Mouse (Mus musculus): ENCODE results near the gene Cfap65.

Gene Cfap65

DNA sequence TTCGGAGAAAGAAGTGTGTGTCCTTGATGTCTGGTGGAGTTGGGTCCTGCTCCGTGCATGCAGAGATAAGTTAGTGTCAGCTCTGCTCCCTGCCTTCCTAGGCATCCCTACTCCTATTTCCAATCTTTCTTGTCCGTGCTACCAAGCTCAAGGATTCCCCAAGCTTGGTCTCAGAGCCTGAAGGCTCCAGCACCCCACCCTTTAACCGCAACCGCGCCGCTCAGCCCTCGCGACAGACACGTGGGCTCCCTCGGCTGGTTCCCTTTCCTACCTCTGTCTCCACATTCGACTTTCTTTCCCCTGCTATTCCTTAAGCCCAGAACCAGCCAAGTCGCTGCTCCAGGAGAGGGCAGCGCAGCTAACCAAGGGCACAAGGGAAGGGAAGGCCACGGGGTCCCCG lies 14.7 kb upstream of the Cfap65 start:
- DNase-seq (ENCODE audit: low read depth, low spot score), result no peak
- H3K27me3 ChIP-seq (ENCODE audit: control insufficient read depth, insufficient read depth, low read length, poor library complexity, severe bottlenecking), result no peaks in the 10 kb centered on the region; the same call in none of the 2 replicates

DNA sequence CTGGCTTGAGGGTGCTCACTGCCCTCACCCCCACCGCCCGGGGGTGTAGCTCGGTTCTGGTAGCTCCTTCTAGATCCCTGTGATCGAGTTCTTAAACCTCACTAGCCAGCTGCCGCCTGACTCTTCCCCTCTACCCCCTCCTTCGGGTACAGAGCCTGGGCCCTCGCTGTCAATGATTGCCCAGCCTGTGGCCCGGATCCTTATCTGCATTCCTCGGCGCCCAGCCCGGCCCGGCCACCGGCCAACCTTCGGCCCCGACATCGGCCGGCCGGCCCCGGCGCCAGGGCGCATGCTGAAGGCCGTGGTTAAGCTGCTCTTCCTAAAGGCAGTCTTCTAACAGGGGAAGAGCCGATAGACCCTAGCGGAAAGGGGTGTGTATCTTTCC lies 14.3 kb upstream of the Cfap65 start:
- Histone ChIP-seq H3K27me3 (ENCODE audit: control insufficient read depth, insufficient read depth, low read length, poor library complexity, severe bottlenecking) (no peaks in the 10 kb centered on the region; the same call in none of the 2 replicates), H3K36me3 (ENCODE audit: control insufficient read depth, insufficient read depth, low read length, poor library complexity, severe bottlenecking) (no peaks in the 10 kb centered on the region)
- no peak for DNase-seq (ENCODE audit: low read depth, low spot score)

More for the DNA sequence above, 14.7 kb upstream of the Cfap65 start:
- no peaks in the 10 kb centered on the region for H3K36me3 ChIP-seq (ENCODE audit: control insufficient read depth, insufficient read depth, low read length, poor library complexity, severe bottlenecking)

DNA sequence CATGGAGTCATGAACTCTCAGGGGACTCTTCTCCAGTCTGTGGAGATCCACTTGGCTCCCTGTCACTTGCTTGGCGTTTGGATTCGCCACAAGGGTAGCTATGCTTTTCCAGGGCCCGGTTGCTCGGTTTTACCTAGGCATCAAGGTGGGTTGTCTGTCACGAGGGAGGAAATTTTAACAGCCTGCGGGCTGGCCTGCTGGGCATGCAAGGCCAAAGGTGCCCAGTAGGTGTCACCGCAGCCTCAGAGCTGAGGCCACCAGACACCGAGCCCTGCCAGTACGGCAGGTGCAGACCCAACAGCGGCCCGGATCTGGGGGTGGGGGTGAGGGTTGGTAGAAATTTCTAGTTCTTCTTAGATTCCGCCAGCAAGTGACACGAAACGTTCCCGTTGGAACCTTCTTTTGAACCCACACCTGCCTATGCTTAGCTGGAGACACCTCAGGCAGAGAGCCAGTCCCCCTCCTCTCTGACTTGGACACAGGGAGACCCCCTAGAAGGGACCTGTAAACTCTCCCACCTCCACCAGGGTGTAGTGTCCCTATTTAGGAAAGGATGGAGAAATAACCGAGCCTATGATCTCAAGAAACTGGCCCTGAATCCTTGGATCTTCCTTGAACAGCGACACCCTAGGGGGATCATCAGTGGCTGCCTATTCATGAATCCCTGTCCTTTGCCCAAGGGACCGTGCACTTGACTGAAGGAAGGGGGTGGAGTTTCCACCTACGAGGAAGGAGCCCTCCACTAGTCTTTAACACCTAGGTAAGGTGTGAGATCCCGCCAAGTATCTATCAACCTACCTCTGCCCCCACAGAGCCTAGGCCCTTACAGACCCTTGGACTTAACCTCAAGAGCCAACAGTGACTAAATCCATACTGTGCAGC lies 13.6 kb upstream of the Cfap65 start:
- peak; percentile 61 for DNase-seq (ENCODE audit: low read depth, low spot score)
- Histone ChIP-seq H3K27me3 (ENCODE audit: control insufficient read depth, insufficient read depth, low read length, poor library complexity, severe bottlenecking) (no peaks in the 10 kb centered on the region; the same call in none of the 2 replicates), H3K36me3 (ENCODE audit: control insufficient read depth, insufficient read depth, low read length, poor library complexity, severe bottlenecking) (no peaks in the 10 kb centered on the region)

DNA sequence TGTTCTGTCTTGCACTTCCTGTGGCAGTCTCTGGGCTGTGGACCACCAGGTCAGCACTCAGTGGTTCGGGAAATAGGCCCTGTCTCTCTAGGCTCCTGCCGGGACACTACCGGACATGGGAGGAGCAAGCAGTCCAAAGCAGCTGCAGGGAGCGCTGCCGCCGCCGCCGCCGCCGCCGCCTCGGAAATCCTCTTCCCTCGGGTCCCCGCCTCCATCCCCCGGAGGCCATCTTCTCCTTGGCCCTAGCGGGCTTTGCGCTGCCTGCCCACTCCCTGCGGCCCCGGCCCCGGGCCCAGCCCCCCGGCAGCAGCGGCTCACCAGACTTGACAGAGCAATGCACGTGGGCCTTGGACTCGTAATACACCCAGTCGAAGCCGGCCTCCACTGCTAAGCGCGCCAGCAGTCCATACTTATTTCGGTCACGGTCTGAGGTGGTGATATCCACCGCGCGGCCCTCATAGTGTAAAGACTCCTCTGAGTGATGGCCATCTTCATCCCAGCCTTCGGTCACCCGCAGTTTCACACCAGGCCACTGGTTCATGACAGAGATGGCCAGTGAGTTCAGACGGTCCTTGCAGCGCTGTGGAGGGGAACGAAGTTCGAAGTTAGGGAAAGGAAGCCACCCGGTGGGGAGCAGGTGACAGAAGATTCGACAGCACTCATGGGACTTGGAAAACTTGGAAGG lies 12.7 kb upstream of the Cfap65 start:
- no peaks in the 10 kb centered on the region; the same call in none of the 2 replicates for H3K27me3 ChIP-seq (ENCODE audit: control insufficient read depth, insufficient read depth, low read length, poor library complexity, severe bottlenecking)
- no peak for DNase-seq (ENCODE audit: low read depth, low spot score)
- H3K36me3 ChIP-seq (ENCODE audit: control insufficient read depth, insufficient read depth, low read length, poor library complexity, severe bottlenecking), result no peaks in the 10 kb centered on the region

DNA sequence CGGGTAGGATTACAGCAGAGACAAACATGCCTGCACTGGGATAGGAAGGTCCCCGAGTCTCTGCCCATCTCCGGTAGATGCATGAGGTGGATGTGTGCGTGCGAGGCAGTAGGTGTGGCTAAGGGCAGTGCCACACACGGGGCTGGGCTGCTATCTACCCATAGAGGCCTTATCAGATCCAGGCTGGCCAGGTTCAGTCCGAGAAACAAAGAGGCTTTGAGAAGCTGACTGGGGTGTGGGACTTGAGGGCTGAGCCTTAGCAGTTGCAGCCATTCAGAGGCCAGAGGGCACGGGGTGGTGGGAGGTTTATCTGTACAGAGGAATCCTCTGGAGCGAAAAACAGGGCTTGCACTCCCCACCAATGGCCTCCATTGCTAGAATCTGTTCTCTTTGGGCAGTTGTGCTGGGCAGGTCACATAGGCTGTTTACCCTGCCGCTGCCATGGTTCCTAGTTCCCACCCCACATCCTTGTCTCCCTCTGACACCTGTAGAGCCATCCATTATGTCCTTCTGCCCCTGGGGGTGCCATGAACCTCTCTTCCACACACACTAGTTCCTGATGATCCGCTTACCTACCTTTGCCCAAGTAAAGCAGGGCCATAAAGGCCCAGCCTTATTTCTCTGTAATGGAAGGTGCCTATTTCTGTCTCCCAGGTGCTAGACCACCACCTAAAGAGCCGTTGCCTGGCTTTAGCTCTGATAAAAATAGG lies 6.4 kb upstream of the Cfap65 start:
- no peak for DNase-seq (ENCODE audit: low read depth, low spot score)
- Histone ChIP-seq H3K36me3 (ENCODE audit: control insufficient read depth, insufficient read depth, low read length, poor library complexity, severe bottlenecking) (no peaks in the 10 kb centered on the region), H3K27me3 (ENCODE audit: control insufficient read depth, insufficient read depth, low read length, poor library complexity, severe bottlenecking) (no peaks in the 10 kb centered on the region)

DNA sequence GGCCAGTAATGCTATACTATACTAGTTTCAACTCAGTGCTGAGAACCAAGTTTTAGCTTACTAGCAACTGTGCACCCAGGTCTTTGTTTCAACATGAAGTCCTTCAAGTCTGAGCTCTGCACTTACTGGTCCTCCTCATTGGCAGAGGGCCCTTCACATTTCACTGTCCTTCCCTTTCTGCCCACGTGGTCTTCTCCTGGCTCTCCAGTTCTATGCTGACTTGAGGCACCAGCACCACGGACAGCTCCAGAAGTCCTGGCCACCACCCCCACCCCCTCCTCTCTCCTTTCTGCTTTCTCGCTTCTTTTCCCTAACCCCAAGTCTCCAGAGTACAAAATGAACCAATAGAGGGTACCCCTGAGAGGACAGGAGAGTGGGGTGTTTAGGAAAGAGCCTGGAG lies 4.4 kb upstream of the Cfap65 start:
- no peak for DNase-seq (ENCODE audit: low read depth, low spot score)
- no peaks in the 10 kb centered on the region for H3K36me3 ChIP-seq (ENCODE audit: control insufficient read depth, insufficient read depth, low read length, poor library complexity, severe bottlenecking)

DNA sequence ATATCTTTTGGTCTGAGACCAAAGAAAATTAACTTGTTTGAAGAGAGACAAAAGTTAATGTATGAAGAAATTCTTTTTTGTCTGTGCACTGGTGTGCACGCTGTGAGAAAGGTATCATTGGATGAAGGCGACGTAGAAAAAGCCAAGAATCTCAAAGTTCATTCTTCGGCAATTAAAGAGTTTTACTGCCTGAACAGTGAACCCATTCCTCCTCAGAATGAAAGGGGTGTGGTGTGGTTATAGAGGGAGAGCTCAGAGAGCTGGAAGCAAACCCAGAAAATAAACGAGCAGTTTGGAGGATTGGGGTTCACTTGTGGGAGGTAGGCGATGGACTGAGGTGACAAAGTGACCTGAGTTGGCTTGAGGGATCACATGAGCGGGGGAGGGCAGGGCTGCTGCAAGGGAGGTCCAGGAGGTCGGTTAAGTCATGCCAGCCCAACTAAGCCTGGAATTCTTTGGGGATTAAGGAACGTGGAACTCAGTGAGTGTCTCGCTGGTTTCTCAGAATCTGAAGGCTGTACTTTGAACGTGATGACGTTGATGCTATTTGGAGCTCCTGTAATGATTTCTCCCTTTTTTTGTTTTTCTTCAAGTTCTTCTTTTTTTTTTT lies 927 bp upstream of the Cfap65 start:
- H3K36me3 ChIP-seq (ENCODE audit: control insufficient read depth, insufficient read depth, low read length, poor library complexity, severe bottlenecking), result no peaks in the 10 kb centered on the region
- no peak for DNase-seq (ENCODE audit: low read depth, low spot score)
- H3K27me3 ChIP-seq (ENCODE audit: control insufficient read depth, insufficient read depth, low read length, poor library complexity, severe bottlenecking), result peaks cover 2% of the 10 kb centered on the region; the same call in 1 of the 2 replicates

More for the DNA sequence above, 4.4 kb upstream of the Cfap65 start:
- peaks cover 2% of the 10 kb centered on the region; the same call in 1 of the 2 replicates for H3K27me3 ChIP-seq (ENCODE audit: control insufficient read depth, insufficient read depth, low read length, poor library complexity, severe bottlenecking)

DNA sequence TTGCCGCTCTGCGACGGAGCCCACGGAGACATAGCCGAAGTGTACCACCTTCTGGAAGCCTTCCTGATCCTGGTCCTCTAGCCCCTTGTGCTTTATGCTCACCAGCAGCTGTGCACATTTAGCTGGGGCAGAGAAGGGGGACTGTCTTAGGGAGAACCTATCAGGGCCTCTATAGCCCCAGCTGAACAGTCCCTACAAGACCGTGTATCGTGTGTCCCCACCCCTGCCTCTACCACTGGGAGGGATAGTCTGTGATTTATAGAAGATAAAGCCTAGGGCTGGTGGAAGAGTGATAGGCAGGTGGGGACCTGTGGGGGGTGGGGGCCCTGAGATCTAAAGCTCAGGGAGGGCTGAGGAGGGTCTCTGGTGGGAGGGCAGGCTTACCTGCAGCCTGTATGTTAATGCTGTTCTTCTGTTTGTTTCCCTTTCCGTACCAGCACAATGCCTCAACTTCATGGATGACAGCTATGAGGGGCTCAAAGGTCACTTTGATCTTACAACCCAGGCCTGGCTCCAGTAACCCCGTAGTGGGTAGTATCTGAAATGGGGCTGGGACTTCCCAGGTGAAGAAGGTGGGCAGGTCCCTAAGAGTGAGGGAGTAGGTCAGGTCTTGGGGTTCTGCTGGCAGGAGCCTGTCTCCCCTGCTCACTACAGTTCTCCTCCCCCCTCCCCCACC lies 7.6 kb downstream of the Cfap65 start:
- no peak for DNase-seq (ENCODE audit: low read depth, low spot score)
- H3K27me3 ChIP-seq (ENCODE audit: control insufficient read depth, insufficient read depth, low read length, poor library complexity, severe bottlenecking), result no peaks in the 10 kb centered on the region
- no peaks in the 10 kb centered on the region for H3K36me3 ChIP-seq (ENCODE audit: control insufficient read depth, insufficient read depth, low read length, poor library complexity, severe bottlenecking)

DNA sequence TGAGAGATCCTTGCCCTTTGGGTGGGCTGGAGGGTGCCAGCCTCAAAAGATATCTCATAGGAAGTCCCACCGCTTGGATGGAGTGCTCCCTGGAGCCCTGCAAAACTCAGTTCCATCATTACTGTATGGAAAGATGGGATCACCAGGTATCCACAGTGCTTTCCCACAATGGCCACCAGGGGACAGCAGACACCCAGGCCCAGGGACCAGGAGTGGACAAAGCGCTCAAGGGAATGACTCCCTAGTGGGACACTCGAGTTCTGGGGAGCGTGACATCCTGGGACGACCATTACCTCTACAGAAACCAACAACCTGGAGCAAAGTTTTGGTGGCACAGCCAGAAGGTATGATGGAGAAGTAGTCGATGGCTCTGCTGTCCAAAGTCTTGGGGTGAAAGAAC lies 8.7 kb downstream of the Cfap65 start:
- no peak for DNase-seq (ENCODE audit: low read depth, low spot score)
- H3K27me3 ChIP-seq (ENCODE audit: control insufficient read depth, insufficient read depth, low read length, poor library complexity, severe bottlenecking), result no peaks in the 10 kb centered on the region
- no peaks in the 10 kb centered on the region for H3K36me3 ChIP-seq (ENCODE audit: control insufficient read depth, insufficient read depth, low read length, poor library complexity, severe bottlenecking)

DNA sequence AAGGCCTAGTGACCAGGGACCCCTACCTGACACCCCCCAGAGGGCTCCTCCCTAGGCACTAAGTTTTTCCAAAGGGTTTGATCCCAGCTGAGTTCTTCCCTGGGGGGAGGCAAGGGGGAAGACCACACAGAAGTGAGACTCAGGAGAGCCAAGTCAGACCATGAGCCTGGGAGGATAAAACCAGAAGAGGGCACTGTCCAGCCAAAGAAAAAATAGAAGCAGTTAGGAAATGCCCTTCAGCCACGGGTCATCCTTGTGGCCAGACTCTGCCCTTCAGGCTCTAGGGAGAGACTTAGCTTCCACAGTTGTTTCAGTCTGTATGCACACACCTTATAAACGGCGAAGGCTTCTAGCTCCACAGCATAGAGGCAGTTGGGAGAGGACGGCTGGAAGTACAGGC lies 10.9 kb downstream of the Cfap65 start:
- Histone ChIP-seq H3K36me3 (ENCODE audit: control insufficient read depth, insufficient read depth, low read length, poor library complexity, severe bottlenecking) (no peaks in the 10 kb centered on the region), H3K27me3 (ENCODE audit: control insufficient read depth, insufficient read depth, low read length, poor library complexity, severe bottlenecking) (no peaks in the 10 kb centered on the region)
- DNase-seq (ENCODE audit: low read depth, low spot score), result no peak

DNA sequence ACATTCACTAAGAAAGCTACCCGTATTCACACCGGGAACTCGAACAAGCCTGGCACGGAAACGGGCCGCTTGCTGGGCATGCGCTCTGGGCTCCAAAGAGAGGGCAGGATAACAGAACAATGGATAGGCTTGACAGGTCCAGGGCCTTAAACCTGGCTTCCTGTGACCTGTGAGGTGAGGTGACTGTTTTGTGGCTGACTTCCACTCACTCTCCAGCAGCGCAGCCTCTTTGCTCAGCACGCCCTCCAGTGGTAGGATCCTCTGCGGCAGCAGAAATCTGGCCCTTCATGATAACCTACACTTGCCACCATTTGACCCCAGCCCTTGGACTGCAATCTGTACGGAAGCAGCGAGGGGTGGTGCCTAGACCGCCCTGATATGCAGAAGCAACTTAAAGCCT lies 19.7 kb downstream of the Cfap65 start:
- no peaks in the 10 kb centered on the region for H3K27me3 ChIP-seq (ENCODE audit: control insufficient read depth, insufficient read depth, low read length, poor library complexity, severe bottlenecking)
- DNase-seq (ENCODE audit: low read depth, low spot score), result no peak
- no peaks in the 10 kb centered on the region for H3K36me3 ChIP-seq (ENCODE audit: control insufficient read depth, insufficient read depth, low read length, poor library complexity, severe bottlenecking)

DNA sequence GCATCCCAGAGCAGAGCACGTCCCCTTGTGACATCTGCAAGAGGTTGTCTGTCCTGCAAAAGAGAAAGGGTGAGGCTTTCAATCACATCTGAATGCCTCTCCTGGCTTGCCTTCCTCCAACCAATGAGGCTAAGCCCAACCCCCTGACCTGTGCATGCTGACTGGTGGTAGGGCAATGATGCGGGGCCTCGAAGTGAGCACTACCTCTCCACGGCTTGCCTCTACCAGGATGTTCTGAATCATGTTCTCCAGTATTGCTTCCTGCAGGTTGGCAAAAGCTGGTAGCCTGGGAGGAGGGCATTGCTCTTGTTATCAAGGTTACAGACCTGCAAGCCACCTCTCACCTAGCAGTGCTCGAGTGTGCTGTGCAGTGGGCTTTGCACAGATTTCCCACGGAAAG lies 33.2 kb downstream of the Cfap65 start:
- H3K36me3 ChIP-seq (ENCODE audit: control insufficient read depth, insufficient read depth, low read length, poor library complexity, severe bottlenecking), result no peaks in the 10 kb centered on the region
- DNase-seq (ENCODE audit: low read depth, low spot score), result no peak
- H3K27me3 ChIP-seq (ENCODE audit: control insufficient read depth, insufficient read depth, low read length, poor library complexity, severe bottlenecking), result no peaks in the 10 kb centered on the region

DNA sequence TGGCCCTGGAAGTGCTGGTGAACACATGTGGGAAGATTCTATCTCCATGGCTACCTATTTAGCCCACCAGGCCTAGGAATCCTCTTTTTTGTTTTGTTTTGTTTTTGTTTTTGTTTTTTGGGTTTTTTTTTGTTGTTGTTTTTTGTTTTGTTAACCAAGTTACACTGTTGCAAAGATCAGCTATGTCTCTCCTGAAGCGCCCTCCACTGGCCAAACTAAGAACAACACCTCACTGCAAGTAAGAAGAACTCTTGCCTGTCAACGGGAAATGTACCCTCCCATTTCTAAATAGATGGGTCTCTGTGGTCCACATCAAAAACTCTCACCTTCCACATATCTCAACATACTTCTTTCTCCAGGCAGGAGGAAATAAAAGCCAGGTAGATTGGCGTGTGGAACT lies 33.7 kb downstream of the Cfap65 start:
- Histone ChIP-seq H3K27me3 (ENCODE audit: control insufficient read depth, insufficient read depth, low read length, poor library complexity, severe bottlenecking) (no peaks in the 10 kb centered on the region), H3K36me3 (ENCODE audit: control insufficient read depth, insufficient read depth, low read length, poor library complexity, severe bottlenecking) (no peaks in the 10 kb centered on the region)
- DNase-seq (ENCODE audit: low read depth, low spot score), result peak; percentile 63

Measured in splenic B cell, adult 2 months (primary cell).